Mouse (Mus musculus): Measurements from ENCODE around the gene Klk6. TPM values are rescaled to one million over a fixed set of nuclear protein-coding genes. Genes with fewer than 3 reads are reported as not detected.

The Klk6 gene
- total RNA-seq (2021): 1 to 10 TPM in 1 of 2 experiments, under 1 TPM in 1; 0.89 to 1.0 TPM
- long read RNA-seq: 0 reads

- DNase-seq (ENCODE audit: low spot score in 2 of 2): no peak
These were observed at the start of gene Klk6 for GRCm38 (mm10) chr7:43824199-43824598. Gene Klk6, plus strand, starts transcription at chr7:43824499.

DNA sequence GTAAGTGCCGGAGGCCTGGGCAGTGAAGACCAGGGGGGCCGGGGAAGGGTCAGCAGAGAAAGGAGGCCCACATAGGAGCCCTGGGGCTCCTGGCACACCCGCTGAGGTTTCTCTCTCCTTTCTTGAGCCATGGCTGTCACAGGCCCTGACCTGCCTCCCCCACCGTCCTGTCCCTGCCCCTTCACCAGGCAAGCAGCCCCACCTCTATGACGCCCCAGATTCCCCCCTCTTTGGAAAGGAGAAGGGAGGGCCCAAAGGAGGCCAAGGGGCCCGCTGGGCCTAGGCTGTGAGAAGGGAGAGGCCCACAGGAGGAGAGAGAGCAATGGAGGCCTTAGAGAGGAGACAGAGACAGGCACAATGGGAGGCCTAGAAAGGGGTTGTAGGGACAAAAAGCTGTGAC is 49.5 kb upstream of the Klk6 start:
- DNase-seq (ENCODE audit: low spot score in 2 of 2): no peak

- DNase-seq (ENCODE audit: low spot score in 2 of 2): no peak
These were observed 48.8 kb upstream of the Klk6 start for GRCm38 (mm10) chr7:43775311-43776057.

DNA sequence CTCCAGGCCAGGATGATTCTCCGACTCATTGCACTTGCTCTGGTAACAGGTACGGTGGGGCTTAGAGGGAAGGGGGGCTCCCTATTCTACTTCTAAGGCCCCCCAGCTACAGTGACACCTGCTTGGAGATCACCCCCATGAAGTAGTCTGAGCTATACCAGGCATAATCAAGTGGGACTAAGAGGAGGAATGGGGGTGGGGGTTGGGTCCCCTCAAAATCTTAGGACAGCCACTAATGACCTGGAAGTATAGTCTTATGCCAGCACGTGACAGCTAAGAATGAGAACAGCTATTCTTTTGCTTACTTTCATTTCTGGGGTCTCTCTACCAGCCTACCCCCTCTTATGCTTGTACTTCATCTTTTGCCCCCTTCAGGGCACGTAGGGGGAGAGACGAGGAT is 47.8 kb upstream of the Klk6 start:
- DNase-seq (ENCODE audit: low spot score in 2 of 2): no peak

DNA sequence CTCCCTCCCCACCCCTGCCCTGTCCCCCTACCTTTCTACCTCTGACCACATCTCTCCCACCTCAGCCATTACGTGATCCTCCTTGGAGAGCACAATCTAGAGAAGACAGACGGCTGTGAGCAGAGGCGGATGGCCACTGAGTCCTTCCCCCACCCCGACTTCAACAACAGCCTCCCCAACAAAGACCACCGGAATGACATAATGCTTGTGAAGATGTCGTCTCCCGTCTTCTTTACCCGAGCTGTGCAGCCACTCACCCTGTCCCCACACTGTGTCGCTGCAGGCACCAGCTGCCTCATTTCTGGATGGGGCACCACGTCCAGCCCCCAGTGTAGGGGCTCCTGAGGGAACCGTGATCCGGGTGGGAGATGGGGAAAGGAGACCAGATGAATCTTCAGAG is 46.9 kb upstream of the Klk6 start:
- DNase-seq (ENCODE audit: low spot score in 2 of 2): no peak

DNA sequence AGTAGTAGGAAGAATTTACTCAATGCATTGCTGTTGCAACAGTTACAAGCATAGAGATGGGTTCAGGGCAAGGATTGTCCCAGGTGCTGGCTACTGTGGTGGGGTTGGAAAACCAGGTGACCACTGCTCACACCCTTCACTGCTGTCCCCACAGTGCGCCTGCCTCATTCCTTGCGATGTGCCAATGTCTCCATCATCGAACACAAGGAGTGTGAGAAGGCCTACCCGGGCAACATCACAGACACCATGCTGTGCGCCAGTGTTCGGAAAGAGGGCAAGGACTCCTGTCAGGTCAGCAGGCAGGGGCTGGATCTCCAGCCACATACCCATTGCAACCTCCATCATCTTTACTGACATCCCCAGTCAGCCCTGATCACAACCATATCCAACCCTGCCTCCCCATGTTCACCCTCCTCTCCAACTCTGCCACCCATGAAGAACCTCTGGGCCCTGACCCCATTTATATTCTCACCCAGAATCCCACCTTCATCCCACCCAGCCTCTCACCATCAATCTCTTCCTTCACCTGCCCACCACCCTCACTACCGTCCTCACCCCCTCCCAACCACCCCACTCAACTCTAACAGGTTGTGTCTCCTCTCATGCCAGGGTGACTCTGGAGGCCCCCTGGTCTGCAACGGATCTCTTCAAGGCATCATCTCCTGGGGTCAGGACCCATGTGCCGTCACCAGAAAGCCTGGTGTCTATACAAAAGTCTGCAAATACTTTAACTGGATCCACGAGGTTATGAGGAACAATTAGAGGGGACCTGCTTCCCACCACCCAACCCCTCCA is 45.9 kb upstream of the Klk6 start:
- no peak for DNase-seq (ENCODE audit: low spot score in 2 of 2)

DNA sequence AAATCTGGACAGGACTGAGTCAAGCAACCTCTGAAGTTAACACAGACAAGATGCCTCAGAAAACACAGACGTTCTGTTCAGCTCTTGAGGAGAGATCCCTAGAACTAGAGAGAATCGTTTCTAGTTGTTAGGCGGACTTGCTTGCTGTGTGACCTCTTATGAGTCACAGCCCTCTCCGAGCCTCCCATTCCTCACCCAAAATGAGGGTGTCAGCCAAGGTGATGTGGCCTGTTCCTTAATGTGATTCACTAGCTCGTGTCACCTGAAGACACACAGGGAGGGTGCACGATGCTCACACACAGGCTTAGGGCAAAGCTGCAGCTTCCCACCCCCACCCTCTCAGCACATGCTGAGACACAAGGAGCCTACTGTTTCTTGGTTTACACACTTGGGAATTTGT is 44.1 kb upstream of the Klk6 start:
- DNase-seq (ENCODE audit: low spot score in 2 of 2): peak in 1 of 2 experiments; percentile 50

GRCm38 (mm10) chr7:43780746-43781145 is 43.6 kb upstream of the Klk6 start, which contains the start of gene Klk10:
Gene Klk10, plus strand, starts transcription at chr7:43781035.
- DNase-seq (ENCODE audit: low spot score in 2 of 2): no peak

DNA sequence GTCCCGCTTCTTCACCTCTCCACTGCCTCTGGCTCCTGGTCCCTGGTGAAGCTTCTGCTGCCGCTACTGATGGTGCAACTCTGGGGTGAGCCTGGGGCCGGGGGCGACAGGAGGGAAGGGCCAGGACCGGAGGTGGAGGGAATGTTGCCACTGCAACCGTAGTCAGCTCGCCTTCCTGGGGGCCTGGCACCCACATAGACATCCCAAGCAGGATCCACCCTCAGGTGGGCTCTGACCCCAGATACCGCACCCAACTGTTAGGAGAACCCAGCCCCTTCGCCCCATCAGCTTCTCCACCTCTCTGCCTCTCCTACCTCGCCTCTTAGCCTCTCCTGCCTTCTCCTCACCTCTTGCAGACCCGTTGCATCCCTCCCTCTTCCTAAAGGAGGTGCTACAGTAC is 42.8 kb upstream of the Klk6 start:
- DNase-seq (ENCODE audit: low spot score in 2 of 2): no peak

- DNase-seq (ENCODE audit: low spot score in 2 of 2): peak; percentile 27 to 77
These were observed 41.7 kb upstream of the Klk6 start for GRCm38 (mm10) chr7:43782275-43783265.

DNA sequence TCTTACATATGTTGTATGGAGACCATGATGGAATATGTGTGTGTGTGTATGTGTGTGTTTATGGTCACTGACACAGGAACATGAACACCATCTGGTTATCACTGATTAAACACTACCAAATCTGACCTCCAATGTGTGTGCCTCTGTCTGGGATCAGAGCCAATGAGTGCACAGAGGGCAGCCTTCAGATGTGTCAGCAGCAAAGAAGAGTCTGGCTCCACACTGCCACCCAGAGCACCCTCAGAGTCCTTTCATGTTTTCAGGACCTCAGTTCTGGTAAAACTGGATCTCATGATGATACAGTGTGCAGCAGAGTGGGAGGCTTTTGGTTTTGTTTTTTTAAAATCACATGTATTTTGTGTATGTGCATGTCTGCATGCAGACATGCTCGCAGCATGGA is 39.0 kb upstream of the Klk6 start:
- no peak for DNase-seq (ENCODE audit: low spot score in 2 of 2)

- DNase-seq (ENCODE audit: low spot score in 2 of 2): peak in 1 of 2 experiments; percentile 58
These were observed 36.2 kb upstream of the Klk6 start for GRCm38 (mm10) chr7:43788096-43788495.

GRCm38 (mm10) chr7:43789295-43789694 is 35.0 kb upstream of the Klk6 start:
- DNase-seq (ENCODE audit: low spot score in 2 of 2): no peak

DNA sequence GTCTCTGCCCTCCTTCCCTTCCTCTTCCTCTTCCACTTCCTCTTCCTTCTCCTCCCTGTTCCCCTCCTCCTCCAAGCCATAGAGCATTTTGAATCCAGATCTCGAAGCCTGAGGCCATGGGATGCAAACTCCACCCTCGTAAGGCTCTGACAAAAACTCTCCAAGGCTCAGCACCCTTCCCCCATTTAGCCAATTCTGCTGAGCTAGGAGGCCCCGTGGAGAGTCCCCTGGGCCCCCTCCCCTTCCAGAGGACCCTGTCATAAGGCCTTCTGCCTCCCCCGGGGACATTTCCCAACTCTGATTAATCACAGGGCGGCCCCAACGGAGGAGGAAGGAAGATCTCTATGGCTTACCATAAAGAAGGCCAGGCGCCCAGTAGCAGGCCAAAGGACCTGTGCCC is 32.7 kb upstream of the Klk6 start, which contains the start of gene Klk9:
Klk9 (plus strand) TSS at position 301 of the 400 bp plus-strand sequence.
- DNase-seq (ENCODE audit: low spot score in 2 of 2): no peak

DNA sequence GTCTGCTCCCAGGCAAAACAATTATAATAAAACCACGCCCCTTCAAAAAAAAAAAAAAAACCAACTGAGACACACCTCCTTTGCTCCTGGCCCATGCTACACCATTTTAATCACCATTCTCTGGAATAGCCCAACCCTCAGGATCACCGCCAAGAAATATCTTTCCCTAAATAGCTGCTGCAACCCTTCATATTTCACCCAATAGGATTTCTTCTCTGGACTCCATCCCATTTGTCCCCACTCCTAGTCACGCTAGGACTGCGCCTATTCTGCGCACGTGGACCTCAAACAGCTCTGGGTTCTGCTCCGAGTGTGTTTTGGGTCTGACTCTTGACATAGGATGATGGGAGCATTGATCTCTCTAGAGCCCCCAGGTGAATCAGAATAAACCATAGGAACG is 27.9 kb upstream of the Klk6 start:
- no peak for DNase-seq (ENCODE audit: low spot score in 2 of 2)

DNA sequence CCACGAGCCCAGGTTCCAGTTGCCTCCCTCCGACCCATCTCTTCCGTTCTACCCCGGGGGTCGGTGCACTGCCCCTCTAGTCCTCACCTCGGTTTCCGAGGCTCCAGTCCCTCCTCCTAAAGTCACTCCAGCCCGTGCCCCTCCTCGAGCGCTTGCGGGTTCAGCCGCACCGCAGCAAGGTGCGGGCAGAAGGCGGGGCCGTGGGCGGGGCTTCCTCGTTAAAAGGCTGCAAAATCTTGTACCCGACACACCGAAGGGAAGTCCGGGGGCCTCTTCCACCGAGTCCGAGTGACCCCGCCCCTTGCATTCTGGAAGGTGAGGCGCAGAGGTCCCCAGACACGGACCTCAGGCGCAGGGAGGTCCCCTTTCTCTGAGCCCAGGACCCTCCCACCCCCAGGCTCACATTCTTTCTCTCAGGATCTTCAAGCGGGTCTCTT is 26.9 kb upstream of the Klk6 start, which contains the start of gene Klk8:
Klk8 (plus strand) TSS at position 245 of the 437 bp plus-strand sequence.
- no peak for DNase-seq (ENCODE audit: low spot score in 2 of 2)

DNA sequence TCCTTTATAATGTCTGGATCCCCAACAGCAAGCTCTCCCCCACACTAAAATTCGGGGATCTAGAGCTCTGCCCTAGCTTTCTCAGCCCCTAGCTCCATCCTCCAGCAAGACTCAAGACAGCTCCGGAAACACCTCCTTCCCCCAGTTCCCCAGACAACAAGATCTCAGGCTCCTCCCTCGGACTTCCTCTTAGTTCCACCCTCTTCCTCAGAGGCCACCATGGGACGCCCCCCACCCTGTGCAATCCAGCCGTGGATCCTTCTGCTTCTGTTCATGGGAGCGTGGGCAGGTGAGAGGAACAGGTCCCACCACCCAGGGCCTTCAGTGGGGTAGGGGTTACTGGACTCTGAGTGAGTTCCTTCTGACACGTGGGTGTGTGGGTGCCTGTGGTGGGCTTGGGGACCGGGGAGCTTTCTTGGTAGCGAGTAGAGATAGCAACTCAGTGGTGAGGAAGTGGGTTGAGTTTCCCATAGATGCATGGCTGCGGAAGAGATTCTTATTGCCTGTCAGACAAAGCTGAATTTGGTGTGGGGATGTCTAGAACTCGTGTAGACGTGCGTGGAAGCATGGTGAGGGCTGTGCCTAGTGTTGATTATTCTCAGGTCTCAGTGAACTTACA is 26.3 kb upstream of the Klk6 start:
- DNase-seq (ENCODE audit: low spot score in 2 of 2): no peak

DNA sequence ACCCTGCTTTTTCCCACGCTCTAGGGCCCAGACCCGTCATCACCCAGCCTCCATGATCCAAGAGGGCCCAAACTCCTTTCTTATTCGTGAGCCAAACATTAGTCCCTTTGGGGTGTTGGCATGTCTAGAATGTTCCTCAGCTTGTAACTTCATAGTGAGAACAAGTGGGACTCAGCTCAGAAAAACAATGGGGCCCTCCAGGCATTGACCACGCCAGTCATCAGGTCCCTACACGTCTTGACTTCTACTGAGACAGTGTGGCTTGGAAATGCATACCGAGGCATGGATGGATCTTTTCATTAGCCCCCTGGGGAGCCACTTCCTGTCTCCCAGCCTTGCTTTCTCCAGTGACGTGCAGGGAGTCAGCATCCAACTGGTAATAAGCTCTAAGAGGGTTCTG is 24.4 kb upstream of the Klk6 start:
- DNase-seq (ENCODE audit: low spot score in 2 of 2): no peak

GRCm38 (mm10) chr7:43810994-43811393 is 13.3 kb upstream of the Klk6 start, which contains the start of gene Klk7:
Gene Klk7, plus strand, starts transcription at chr7:43811294.
- no peak for DNase-seq (ENCODE audit: low spot score in 2 of 2)

- DNase-seq (ENCODE audit: low spot score in 2 of 2): no peak
These were observed 9.1 kb upstream of the Klk6 start for GRCm38 (mm10) chr7:43815211-43815610.

Data from layer of hippocampus, adult 18-20 months (tissue).